Mouse (Mus musculus) ES-E14 (cell line): ENCODE results near the gene Ugt1a1. TPM values are rescaled to one million over a fixed set of nuclear protein-coding genes. Genes with fewer than 3 reads are reported as not detected.

Source experiments
- DNase-seq: peaks from one replicate; pipeline ENCODE4 v3.0.0-alpha.2; 2013; ENCODE audit warnings: low read depth, low spot score
- H3K27ac ChIP-seq: 2 replicates; pipeline ENCODE4 v1.5.1; 2012; ENCODE audit warnings: low read depth, mild to moderate bottlenecking, low read length, moderate library complexity, mixed read lengths; ENCODE audit not compliant: poor library complexity, insufficient read depth, severe bottlenecking
- H3K36me3 ChIP-seq: 2 replicates; pipeline ENCODE4 v1.6.1; 2012; ENCODE audit warnings: mild to moderate bottlenecking, low read length, moderate library complexity, mixed read lengths; ENCODE audit not compliant: control insufficient read depth, poor library complexity, insufficient read depth, severe bottlenecking
- H3K4me1 ChIP-seq, 2 experiments: fragments of 150-350 bp in 1 of 2; sonication (generic) in 1 of 2; 2 replicates each; pipeline ENCODE4 v1.6.1; 2012; ENCODE audit warnings: low read length in 2 of 2, mild to moderate bottlenecking in 1 of 2, mixed read lengths in 1 of 2; ENCODE audit not compliant: control insufficient read depth in 2 of 2, insufficient read depth in 2 of 2, poor library complexity in 1 of 2
- H3K4me3 ChIP-seq, 2 experiments: fragments of 150-350 bp in 1 of 2; sonication (generic) in 1 of 2; 2 replicates each; pipeline ENCODE4 v1.5.1; 2012; ENCODE audit warnings: low read length in 2 of 2, low read depth in 1 of 2, mild to moderate bottlenecking in 1 of 2, mixed read lengths in 1 of 2; ENCODE audit not compliant: insufficient read depth in 1 of 2, poor library complexity in 1 of 2, severe bottlenecking in 1 of 2
- H3K9ac ChIP-seq: 2 replicates; pipeline ENCODE4 v1.6.1; 2012; ENCODE audit warnings: low read depth, mild to moderate bottlenecking, low read length, mixed read lengths; ENCODE audit not compliant: poor library complexity, insufficient read depth, severe bottlenecking
- H3K9me3 ChIP-seq: fragments of 150-350 bp; sonication (generic); 2 replicates; pipeline ENCODE4 v1.6.1; 2012; ENCODE audit warnings: low read depth, mild to moderate bottlenecking, low read length; ENCODE audit not compliant: control insufficient read depth, insufficient read depth
- CHD2 ChIP-seq: IDR thresholded peaks from 2 replicates; pipeline ENCODE4 v1.6.1; 2014; ENCODE audit warnings: mild to moderate bottlenecking, low read depth, low read length, inconsistent platforms
- HCFC1 ChIP-seq: IDR thresholded peaks from 2 replicates; pipeline ENCODE4 v1.6.1; 2012; ENCODE audit warnings: low read length, inconsistent platforms, borderline replicate concordance; ENCODE audit not compliant: insufficient read depth
- MAFK ChIP-seq: IDR thresholded peaks from 2 replicates; pipeline ENCODE4 v1.6.1; 2014; ENCODE audit warnings: mild to moderate bottlenecking, low read depth, low read length, inconsistent platforms; ENCODE audit not compliant: insufficient read depth
- ZC3H11A ChIP-seq: IDR thresholded peaks from 2 replicates; pipeline ENCODE4 v1.6.1; 2012; ENCODE audit warnings: low read depth, mild to moderate bottlenecking, inconsistent platforms, low read length, borderline replicate concordance
- ZNF384 ChIP-seq: IDR thresholded peaks from 2 replicates; pipeline ENCODE4 v1.6.1; 2012; ENCODE audit warnings: low read depth, low read length, inconsistent platforms
- in situ Hi-C, 2 experiments: fragments of 600-800 bp; cut with MboI; formaldehyde crosslinking; loops; one replicate each; pipeline ENCODE4 v1.15.1; 2025; ENCODE audit warnings: low sequenced_read_pairs in 2 of 2, inconsistent platforms in 1 of 2; ENCODE audit not compliant: unreplicated experiment in 2 of 2
- total RNA-seq: library from RNA; depleted of rRNA; stranded (reverse); fragments of 300-350 nt; gene quantifications from 2 replicates; pipeline ENCODE4 v1.2.3, GENCODE M21; 2012

Ugt1a1 gene
- total RNA-seq, 1 experiment = not detected

DNA sequence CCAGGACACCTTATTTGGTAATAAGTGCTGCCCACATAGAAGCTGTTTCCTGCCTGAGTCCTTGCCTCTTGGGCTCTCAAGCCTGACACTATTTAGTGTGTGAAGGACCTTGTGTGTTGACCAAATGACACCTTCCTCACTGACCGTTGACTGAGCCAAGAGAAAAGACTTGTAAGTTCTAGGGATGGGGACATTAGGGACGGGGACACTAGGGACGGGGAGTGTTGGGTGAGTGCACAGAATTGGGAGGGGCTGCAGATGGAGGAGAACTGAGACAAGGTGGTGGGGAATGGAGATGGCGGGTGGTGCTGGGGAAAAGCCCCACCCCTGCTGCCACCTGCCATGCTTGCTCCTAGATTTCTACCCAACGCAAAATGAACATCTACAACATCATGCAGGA lies 18.2 kb downstream of the Ugt1a1 start:
- Histone ChIP-seq H3K27ac (no peak overlapping the region), H3K4me1 (no peaks in the 10 kb centered on the region), H3K36me3 (no peaks in the 10 kb centered on the region), H3K9ac (no peak overlapping the region), H3K4me3 (no peak overlapping the region), H3K9me3 (no peaks in the 10 kb centered on the region)
- DNase-seq = no peak
- in situ Hi-C loops = no loop called here
- TF ChIP-seq HCFC1 (no peak), ZC3H11A (no peak), ZNF384 (no peak)

GRCm38 (mm10) chr1:88230421-88230820 lies 18.7 kb downstream of the Ugt1a1 start:
- DNase-seq = no peak
- Histone ChIP-seq H3K9ac (no peak overlapping the region), H3K36me3 (no peaks in the 10 kb centered on the region), H3K4me3 (no peak overlapping the region), H3K9me3 (no peaks in the 10 kb centered on the region), H3K27ac (no peak overlapping the region), H3K4me1 (no peaks in the 10 kb centered on the region)
- no peak for TF ChIP-seq ZNF384
- no peak for TF ChIP-seq CHD2
- TF ChIP-seq MAFK = no peak
- no peak for TF ChIP-seq HCFC1
- in situ Hi-C loops = no loop called here

DNA sequence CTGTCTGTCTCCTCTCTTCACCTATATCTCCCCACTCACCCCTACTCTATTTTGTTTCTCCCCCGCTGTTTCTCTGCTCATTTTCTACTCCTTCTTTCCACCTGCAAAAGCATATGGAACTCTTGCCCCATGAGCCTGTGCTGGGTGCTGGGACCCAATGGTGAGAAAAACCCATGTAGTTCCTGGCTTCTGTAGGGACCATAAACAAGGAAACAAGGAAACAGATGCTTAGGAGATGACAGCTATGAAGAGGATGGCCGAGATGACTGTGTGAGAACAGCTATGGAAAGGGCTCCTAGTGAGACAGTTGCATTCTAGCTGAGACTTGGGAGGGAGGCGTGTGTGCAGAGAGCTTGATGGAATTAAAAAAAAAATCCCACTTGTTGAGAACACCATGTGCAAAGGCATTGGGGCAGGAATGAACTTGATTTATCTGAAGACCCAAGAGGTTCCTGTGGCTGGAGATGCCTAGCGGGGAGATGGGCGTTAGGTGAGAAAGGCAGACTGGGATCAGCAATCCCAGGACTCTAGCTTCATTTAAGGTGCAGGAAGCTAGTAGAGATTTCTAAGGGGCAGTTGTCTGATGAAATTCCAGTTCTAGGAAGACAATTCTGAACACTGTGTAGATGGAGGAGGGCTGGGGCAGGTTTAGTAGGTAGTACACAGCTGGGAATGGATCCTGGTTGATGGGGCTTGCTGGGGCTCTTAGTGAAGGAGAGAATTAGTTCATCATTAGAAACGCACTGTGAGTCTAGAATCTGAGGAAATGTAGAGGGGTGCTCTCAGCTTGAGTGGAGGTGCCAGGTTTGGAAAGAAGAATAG lies 19.4 kb downstream of the Ugt1a1 start:
- TF ChIP-seq HCFC1 (no peak), ZNF384 (no peak), MAFK (no peak), CHD2 (no peak), ZC3H11A (no peak)
- Histone ChIP-seq H3K4me3 (no peak overlapping the region), H3K4me1 (no peaks in the 10 kb centered on the region), H3K9me3 (no peaks in the 10 kb centered on the region), H3K27ac (no peak overlapping the region), H3K9ac (no peak overlapping the region), H3K36me3 (no peaks in the 10 kb centered on the region)
- no peak for DNase-seq
- in situ Hi-C loops = no loop called here

DNA sequence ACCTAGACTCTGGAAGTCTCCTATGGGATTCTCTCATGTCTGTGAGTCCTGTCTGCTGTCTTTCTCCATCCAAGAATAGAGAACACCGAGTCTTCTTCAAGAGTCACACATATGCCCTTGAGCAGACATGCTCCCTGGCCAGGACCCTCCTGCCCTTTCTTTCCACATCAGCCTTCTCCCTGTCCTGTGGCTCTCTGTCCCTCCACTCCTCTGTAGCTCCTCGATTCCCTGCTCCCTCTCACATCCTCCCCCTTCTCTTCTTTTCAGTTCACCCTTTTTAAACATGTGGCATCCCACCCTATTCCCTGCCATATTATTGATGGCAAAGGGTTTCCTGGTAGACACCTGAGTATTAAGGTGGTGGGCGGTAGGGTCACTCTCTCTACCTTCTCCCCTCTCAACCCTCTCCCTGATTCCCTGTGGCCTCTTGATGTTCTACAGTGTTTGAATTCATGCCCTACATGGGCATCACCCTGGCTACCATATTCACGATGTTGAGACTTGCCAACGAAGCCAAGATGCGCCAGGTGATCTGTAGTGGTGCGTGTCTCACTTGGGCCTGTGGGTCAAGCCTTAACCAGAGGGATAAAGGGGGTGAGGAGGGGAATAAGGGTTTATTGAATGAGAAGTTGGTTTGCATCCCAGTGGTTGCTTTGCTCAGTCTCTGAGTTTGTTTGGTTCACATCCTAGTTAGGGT lies 20.2 kb downstream of the Ugt1a1 start:
- DNase-seq = no peak
- no peaks in the 10 kb centered on the region for H3K36me3 ChIP-seq
- H3K4me1 ChIP-seq = no peaks in the 10 kb centered on the region
- H3K9ac ChIP-seq = no peak overlapping the region
- H3K9me3 ChIP-seq = no peaks in the 10 kb centered on the region
- H3K4me3 ChIP-seq = no peak overlapping the region
- TF ChIP-seq CHD2 (no peak), MAFK (no peak), ZC3H11A (no peak), ZNF384 (no peak), HCFC1 (no peak)
- H3K27ac ChIP-seq = no peak overlapping the region
- in situ Hi-C loops = no loop called here
